Mouse (Mus musculus): Measurements from ENCODE around the gene Sema4g.

- TF ChIP-seq CHD2 (IDR thresholded peaks at IDR 0.05; ENCODE audit: low read depth, low read length) (no peak), HCFC1 (IDR thresholded peaks at IDR 0.05; ENCODE audit: borderline replicate concordance, insufficient read depth, low read length) (no peak)
These were observed 29.3 kb upstream of the Sema4g start for GRCm38 (mm10) chr19:44959633-44960032.

All from ES-E14 (cell line).